Mouse (Mus musculus) CD8-positive naive resting alpha-beta T cell, adult 2 months (primary cell): ENCODE data around the gene Crybb1.
A peak's percentile ranks its signal among the peaks of the same experiment; 100 is the strongest.

ENCODE experiments used
- DNase-seq, 2 experiments: peaks; one replicate each; pipeline ENCODE4 v3.0.0; 2022; ENCODE audit warnings: low read depth in 2 of 2, low spot score in 2 of 2

The Crybb1 gene

GRCm38 (mm10) chr5:112237439-112237838, 18.2 kb upstream of the Crybb1 start:
- no peak for DNase-seq

- DNase-seq, result no peak
Observed at GRCm38 (mm10) chr5:112237866-112238570, 17.6 kb upstream of the Crybb1 start.

- DNase-seq, result no peak
Observed at GRCm38 (mm10) chr5:112238781-112239482, 16.7 kb upstream of the Crybb1 start.

DNA sequence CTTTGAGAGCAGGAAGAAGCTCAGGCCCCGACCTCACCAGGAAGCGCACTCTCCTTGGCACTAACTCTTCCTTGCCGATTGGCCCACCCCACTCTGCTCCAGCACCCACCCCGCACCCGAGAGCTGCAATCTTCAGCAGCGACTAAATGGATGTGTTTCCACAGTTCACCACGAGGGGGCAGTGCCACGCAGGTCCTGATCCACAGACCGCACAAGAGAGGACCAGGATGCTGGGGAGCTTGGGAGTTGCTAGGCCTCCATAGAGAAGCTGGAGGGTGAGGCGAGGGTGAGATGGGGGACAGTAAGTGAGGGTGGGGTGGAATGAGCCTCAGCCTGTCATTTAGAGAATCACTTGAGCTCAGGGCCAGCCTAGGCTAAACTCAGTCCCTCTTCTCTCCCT, 14.9 kb upstream of the Crybb1 start:
- peak; percentile 85 to 91 for DNase-seq

- DNase-seq, result no peak
Observed at GRCm38 (mm10) chr5:112241849-112242248, 13.8 kb upstream of the Crybb1 start.

DNA sequence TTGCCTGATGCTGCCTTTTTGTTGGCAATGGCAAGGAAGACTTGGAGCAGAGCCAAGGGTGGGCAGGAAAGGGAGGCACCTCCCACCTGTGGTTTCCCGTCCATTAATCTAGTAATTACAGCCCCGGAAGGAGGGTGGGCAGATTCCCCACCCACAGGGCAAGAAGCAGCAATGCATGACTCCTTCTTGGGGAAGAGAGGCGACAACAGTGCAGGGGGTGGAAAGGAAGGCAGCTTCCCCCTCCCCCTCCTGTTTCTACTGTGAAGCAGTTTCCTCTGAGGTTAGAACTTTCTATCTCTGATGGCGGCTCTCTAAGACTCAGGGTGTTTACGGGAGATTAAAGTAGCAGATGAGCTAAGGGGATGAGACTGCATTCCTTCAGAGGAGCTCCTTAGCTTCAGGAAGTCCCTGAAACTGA, 13.2 kb upstream of the Crybb1 start:
- peak; percentile 51 to 66 for DNase-seq

GRCm38 (mm10) chr5:112243041-112243440, 12.6 kb upstream of the Crybb1 start:
- no peak for DNase-seq

DNA sequence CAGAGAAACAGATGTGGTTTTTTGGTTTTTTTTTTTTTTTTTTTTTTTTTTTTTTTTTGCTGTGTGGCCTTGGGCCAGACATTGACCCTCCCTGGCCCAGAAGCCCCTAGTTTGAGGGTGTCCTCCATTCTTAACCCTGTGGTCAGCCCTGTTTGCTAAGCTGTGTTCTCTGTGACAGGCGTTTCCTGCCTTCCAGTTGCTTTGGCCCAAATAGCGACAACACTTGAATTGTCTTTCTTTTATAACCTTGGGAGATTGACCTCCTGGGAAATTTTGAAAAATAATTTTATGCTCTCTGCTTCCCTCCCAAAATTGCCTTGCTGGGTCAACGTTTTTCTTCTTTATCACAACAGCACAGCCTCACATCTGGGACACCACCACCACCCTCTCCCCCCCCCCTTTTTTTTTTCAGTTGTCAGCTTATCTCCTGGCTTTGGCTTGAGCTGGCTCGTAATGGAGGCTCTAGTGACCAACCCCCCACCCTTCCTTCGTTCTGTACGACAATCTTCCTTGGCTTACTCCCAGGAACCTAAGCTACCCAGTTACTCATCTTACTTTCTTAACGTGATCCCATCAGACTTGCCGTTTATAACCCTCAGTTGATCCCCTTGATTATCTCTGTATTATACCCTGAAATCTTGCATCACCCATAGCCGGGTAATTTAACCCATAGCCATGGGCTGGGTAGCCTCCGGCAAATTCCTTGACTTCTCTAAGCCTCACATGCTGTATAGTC, 11.9 kb upstream of the Crybb1 start:
- no peak for DNase-seq

GRCm38 (mm10) chr5:112244275-112244562, 11.4 kb upstream of the Crybb1 start:
- DNase-seq, result no peak

- DNase-seq, result no peak
Observed at GRCm38 (mm10) chr5:112244890-112245615, 10.6 kb upstream of the Crybb1 start.

DNA sequence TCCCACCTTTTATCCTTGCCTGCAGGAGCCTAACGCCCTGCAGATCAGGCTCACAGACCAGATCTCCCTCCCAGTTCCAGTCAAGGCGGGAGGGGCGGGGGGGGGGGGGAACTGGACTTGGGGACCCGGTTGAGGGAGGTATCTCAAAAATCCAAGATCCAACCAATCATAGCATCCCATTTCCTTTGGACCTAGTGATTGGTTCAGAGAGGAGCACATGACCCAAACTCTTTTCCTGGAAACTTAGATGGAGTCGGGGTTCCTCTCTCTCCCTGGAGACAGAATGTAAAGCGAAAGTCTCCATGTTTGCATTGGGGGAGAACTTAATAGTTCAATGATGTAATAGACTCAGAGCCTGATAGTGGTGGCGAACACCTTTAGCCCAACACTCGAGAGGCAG, 8.2 kb upstream of the Crybb1 start:
- DNase-seq, result no peak

GRCm38 (mm10) chr5:112249106-112249505, 6.5 kb upstream of the Crybb1 start:
- DNase-seq, result no peak

DNA sequence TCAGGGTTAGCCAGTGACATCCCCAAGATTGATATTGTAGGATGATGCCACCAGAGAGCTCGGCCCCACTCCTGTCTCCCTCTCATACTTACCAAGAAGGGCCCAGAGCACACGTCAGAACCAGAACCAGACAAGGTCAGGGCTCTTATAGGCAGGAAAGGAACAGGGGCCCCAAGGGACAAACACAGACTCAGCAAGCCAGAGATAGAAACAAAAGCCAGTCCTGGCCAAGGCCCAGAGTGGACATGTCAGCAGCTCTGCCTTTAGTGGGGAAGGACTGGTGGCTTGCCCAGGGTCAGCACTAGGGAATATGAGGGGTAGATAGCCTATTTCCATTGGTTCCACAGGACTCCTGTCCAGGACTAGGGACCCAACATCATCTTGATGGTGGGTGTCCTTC, 3.2 kb upstream of the Crybb1 start, which contains the start of gene Cryba4:
Cryba4 (minus strand) TSS at position 119 of the 400 bp plus-strand sequence.
- DNase-seq, result no peak

DNA sequence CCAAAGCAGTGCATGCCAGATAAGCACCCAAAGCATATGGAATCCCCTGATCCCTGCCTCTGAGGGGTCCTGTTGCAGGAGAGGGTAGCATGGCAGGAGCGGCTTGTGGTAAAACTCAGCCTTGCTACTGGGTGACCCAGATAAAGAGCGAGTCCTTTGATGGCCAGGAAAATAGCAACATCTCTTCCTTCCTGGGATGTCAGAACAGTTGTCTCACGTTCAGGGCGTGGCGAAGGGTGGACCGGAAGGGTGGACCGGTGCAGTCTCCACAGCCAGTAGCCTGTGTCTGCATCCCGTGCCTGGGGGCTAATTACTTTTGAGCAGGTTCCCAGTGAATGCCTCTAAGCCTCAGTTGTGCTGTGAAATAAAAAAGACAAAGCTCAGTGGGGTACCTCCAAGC, 2.4 kb upstream of the Crybb1 start:
- DNase-seq, result no peak

DNA sequence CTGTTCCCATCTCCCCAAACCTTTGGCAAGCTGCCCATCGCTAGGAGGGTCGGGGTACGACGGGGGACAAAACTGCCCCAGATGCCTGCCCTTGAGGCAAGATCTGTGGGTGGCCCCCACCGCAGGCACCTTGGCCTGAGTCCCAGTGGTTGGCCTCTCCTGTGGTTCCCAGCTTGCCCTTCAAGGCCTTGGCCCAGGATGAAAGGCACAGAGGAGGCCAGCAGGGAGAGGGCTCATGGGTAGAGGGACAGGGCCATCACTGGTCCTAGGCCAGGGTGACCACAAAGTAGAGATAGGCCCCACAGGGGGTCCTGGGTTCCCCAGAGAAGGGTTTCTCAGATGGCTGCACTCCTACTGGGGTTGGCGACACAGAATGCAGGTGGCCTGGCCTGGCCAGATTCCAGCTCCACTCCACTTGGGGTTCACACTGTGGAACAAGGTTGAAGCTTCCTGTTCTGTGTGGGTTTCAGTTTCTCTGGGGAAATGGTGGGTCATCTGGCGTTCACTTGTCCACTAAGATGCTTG, 1.3 kb upstream of the Crybb1 start:
- DNase-seq, result no peak

DNA sequence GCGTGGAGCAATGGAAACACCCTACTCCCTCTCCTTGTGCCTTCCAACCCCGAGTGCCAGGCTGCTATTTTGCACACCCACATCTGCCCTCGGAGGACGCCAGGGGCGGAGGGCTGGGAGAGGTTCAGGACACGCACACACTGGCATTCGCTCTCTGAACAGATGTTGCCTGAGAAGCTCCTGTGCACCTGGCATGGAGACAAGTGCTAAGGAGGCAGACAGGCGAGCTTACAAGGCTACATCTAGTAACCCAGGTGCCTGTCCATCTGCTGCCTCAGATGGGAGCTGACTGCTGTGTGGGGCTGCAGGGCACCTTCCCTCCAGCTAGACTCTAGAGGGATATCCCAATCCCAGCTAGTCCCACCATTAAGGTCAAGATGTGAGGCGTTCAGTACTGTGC, 842 bp downstream of the Crybb1 start:
- no peak for DNase-seq

DNA sequence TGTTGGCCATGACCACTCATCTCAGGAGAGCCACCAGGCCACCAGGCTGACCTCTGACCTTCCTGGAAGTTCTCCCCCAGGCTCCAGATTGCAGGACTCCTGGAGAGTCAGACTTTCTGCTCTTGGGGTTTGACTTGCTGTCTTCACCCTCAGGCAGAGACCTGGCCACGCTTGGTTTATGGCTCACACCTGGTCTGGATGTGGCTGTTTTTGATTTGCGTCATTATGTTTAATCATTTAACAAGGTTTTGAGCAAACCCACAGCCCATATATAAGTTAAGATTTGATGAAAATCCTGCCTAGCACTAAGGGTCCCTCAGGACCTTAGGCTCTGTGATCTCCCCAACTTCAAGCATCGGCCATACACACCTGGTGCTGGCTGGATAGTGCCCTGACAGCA, 2.3 kb downstream of the Crybb1 start:
- no peak for DNase-seq

GRCm38 (mm10) chr5:112259862-112260650, 4.4 kb downstream of the Crybb1 start:
- DNase-seq, result no peak

DNA sequence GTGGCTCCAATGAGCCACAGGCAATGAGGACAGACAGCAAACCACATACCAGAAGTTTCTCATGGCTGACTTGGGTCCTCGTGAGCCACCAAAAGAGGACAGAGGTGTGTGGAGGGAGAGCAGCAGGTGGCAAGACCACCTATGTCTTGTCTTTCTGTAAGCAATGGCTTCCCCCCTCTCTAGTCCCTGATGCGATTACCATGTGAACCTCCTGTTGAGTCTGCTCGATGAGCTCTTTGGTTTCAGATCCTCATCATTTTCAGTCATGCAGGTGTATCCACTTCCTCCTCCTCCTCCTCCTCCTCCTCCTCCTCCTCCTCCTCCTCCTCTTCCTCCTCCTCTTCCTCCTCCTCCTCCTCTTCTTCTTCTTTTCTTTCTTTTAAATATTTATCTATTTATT, 5.2 kb downstream of the Crybb1 start:
- no peak for DNase-seq

- DNase-seq, result no peak
Observed at GRCm38 (mm10) chr5:112264099-112264498, 8.5 kb downstream of the Crybb1 start.

DNA sequence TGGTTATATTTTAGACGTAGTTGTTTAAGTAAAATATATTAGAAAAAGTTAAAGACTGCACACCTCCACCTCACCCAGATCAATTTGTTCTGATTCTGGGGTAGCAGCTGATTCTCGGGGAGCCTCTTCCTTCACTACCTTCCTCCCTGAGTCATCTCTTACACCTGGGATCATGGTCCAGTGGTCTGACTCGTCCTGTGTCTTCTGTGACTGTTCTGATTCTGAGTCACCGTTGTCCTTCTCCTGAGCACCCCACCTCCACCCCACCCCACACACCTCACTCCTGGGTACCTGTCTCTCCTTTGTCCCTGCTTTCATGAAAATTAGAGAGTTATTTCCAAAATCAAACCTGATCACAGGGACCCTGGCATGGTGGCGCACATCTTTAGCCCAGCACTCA, 9.5 kb downstream of the Crybb1 start:
- DNase-seq, result no peak
